Mouse (Mus musculus) thymus, adult 18-20 months (tissue): ENCODE measurements around the gene Akt1.

Experiments
- DNase-seq, 2 experiments: peaks; one replicate each; pipeline ENCODE4 v3.0.0; 2022; ENCODE audit warnings: mixed read lengths in 2 of 2

Gene Akt1

GRCm38 (mm10) chr12:112659109-112659508, 15.6 kb downstream of the Akt1 start:
- no peak for DNase-seq

- no peak for DNase-seq
These were observed 16.1 kb downstream of the Akt1 start for GRCm38 (mm10) chr12:112658619-112659018.

- DNase-seq = no peak
These were observed 20.6 kb downstream of the Akt1 start for GRCm38 (mm10) chr12:112654076-112654475.

GRCm38 (mm10) chr12:112653157-112653824, 21.4 kb downstream of the Akt1 start:
- peak; percentile 52 to 58 for DNase-seq

GRCm38 (mm10) chr12:112651778-112652439, 22.8 kb downstream of the Akt1 start:
- no peak for DNase-seq

GRCm38 (mm10) chr12:112648081-112648480, 26.6 kb downstream of the Akt1 start:
- DNase-seq = no peak

- DNase-seq = no peak
These were observed 28.5 kb downstream of the Akt1 start for GRCm38 (mm10) chr12:112646139-112646538.

GRCm38 (mm10) chr12:112644855-112645506, 29.7 kb downstream of the Akt1 start:
- DNase-seq = no peak

GRCm38 (mm10) chr12:112644180-112644854, 30.4 kb downstream of the Akt1 start, which contains the start of gene Siva1:
Siva1 (plus strand) TSS chr12:112644679.
- DNase-seq = peak; percentile 98 to 99

- no peak for DNase-seq
These were observed 31.6 kb downstream of the Akt1 start for GRCm38 (mm10) chr12:112643126-112643525.

- DNase-seq = peak in 1 of 2 experiments; percentile 30
These were observed 35.2 kb downstream of the Akt1 start for GRCm38 (mm10) chr12:112639526-112639925.

- DNase-seq = no peak
These were observed 41.0 kb downstream of the Akt1 start for GRCm38 (mm10) chr12:112633686-112634085.

- DNase-seq = no peak
These were observed 41.8 kb downstream of the Akt1 start for GRCm38 (mm10) chr12:112632907-112633306.

- no peak for DNase-seq
These were observed 42.5 kb downstream of the Akt1 start for GRCm38 (mm10) chr12:112632084-112632777.

GRCm38 (mm10) chr12:112631472-112631871, 43.2 kb downstream of the Akt1 start:
- DNase-seq = no peak

- DNase-seq = no peak
These were observed 43.9 kb downstream of the Akt1 start for GRCm38 (mm10) chr12:112630796-112631195.

GRCm38 (mm10) chr12:112630029-112630428, 44.7 kb downstream of the Akt1 start:
- no peak for DNase-seq

- DNase-seq = peak; percentile 49 to 63
These were observed 45.6 kb downstream of the Akt1 start for GRCm38 (mm10) chr12:112628928-112629721.

GRCm38 (mm10) chr12:112628197-112628596, 46.5 kb downstream of the Akt1 start:
- DNase-seq = no peak

- no peak for DNase-seq
These were observed 47.4 kb downstream of the Akt1 start for GRCm38 (mm10) chr12:112627097-112627881.

- DNase-seq = no peak
These were observed 48.2 kb downstream of the Akt1 start for GRCm38 (mm10) chr12:112626455-112626854.
